Mouse (Mus musculus) small intestine, adult 2 months (tissue): Measurements from ENCODE around the gene G430095P16Rik. TPM values are rescaled to one million over a fixed set of nuclear protein-coding genes. Genes with fewer than 3 reads are reported as not detected.
A peak's percentile ranks its signal among the peaks of the same experiment; 100 is the strongest.

Source experiments
- H3K27ac ChIP-seq: fragments of 200-500 bp; 2 replicates; pipeline ENCODE4 v1.5.1; 2012; ENCODE audit warnings: low read depth, low read length, control low read depth, inconsistent platforms; ENCODE audit not compliant: insufficient read depth
- H3K27me3 ChIP-seq: fragments of 200-500 bp; 2 replicates; pipeline ENCODE4 v1.6.1; 2012; ENCODE audit warnings: mild to moderate bottlenecking, moderate library complexity, low read length, inconsistent platforms; ENCODE audit not compliant: control insufficient read depth, insufficient read depth
- H3K36me3 ChIP-seq: fragments of 200-500 bp; 2 replicates; pipeline ENCODE4 v1.6.1; 2012; ENCODE audit warnings: mild to moderate bottlenecking, low read length, control low read depth, inconsistent platforms; ENCODE audit not compliant: control insufficient read depth, insufficient read depth
- H3K4me1 ChIP-seq: fragments of 200-500 bp; 2 replicates; pipeline ENCODE4 v1.6.1; 2012; ENCODE audit warnings: low read length, inconsistent platforms, mixed read lengths; ENCODE audit not compliant: control insufficient read depth, insufficient read depth, insufficient read length
- H3K4me3 ChIP-seq: fragments of 200-500 bp; 2 replicates; pipeline ENCODE4 v1.5.1; 2012; ENCODE audit warnings: low read depth, mild to moderate bottlenecking, control low read depth, inconsistent platforms, low read length, moderate library complexity
- CTCF ChIP-seq: fragments of 200-500 bp; IDR thresholded peaks from 2 replicates; pipeline ENCODE4 v1.5.1; 2012; ENCODE audit warnings: low read depth, mild to moderate bottlenecking, control low read depth, inconsistent platforms, low read length, moderate library complexity, mixed read lengths; ENCODE audit not compliant: insufficient replicate concordance, insufficient read length; ENCODE audit errors: extremely low read depth
- POLR2A ChIP-seq: fragments of 200-500 bp; IDR thresholded peaks from 2 replicates; pipeline ENCODE4 v1.6.1; 2012; ENCODE audit warnings: low read depth, mild to moderate bottlenecking, control low read depth, inconsistent platforms, low read length, moderate library complexity
- WGBS: fragments of 180-500 bp; shearing (Covaris S2); methylation state at CpG from one replicate; pipeline ENCODE4 v1.1.7; 2018; 5-methylcytosine and 5-hydroxymethylcytosine counted together
- polyA plus RNA-seq: library from polyadenylated mRNA; depleted of rRNA; stranded (reverse); fragments of >200 nt; gene quantifications from 2 replicates; pipeline ENCODE4 v1.2.3, GENCODE M21; 2012

Gene G430095P16Rik
- polyA plus RNA-seq, 1 experiment: 0.30 TPM

DNA sequence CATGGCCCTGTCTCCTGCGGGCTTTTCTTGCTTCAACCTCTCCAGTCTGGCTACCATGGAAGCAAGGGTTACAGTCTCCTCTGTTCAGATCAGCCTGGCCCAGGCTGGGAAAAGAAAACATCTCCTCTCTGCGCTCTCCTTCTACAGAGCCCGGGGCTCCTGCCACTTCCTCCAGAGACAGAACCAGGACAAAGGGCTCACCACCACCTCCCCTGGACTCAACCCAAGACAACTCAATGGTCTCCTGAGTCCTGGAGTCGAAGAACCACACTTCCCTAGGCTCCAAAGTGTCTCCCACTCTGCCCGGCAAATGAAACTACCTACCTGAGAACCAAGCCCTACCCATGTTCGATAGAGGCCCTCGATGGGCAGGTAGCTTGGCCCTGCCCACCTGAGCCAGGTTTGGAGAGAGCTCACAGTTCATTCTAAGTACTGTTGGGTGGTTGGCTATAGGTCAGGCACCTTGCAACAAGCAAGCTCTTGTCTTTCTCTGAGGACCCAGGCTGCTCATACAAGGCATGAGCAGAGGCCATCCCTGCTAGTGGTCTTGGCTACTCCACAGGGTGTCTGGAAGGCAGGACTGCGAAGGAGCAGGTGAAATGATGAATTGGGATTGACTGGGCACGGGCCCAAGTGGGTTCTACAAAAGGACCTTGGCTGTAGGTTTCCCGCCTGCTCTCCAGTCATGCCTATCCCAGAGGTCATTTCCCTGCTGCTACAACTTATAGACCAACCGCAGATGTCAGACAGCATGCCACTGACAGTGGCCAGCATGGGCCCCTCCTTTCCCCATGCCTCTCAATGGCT is 8.8 kb downstream of the G430095P16Rik start:
- H3K27ac ChIP-seq: peak overlapping the region; percentile 23; the same call in 1 of the 2 replicates
- peaks cover 31% of the 10 kb centered on the region for H3K4me1 ChIP-seq
- H3K27me3 ChIP-seq: no peaks in the 10 kb centered on the region
- 20% methylated on average over 11 of the region's 11 CpGs for WGBS
- no peak overlapping the region for H3K4me3 ChIP-seq
- TF ChIP-seq POLR2A (no peak), CTCF (no peak)
- H3K36me3 ChIP-seq: peaks cover 3% of the 10 kb centered on the region; the same call in 1 of the 2 replicates

GRCm38 (mm10) chr8:84732545-84732944 is 9.7 kb downstream of the G430095P16Rik start:
- Histone ChIP-seq H3K4me1 (peaks cover 31% of the 10 kb centered on the region), H3K36me3 (no peaks in the 10 kb centered on the region; the same call in 1 of the 2 replicates), H3K4me3 (no peak overlapping the region), H3K27me3 (no peaks in the 10 kb centered on the region), H3K27ac (no peak overlapping the region)
- 41% methylated on average over 5 of the region's 5 CpGs for WGBS
- TF ChIP-seq POLR2A (no peak), CTCF (no peak)

GRCm38 (mm10) chr8:84732996-84733395 is 10.2 kb downstream of the G430095P16Rik start:
- Histone ChIP-seq H3K36me3 (no peaks in the 10 kb centered on the region), H3K4me3 (no peak overlapping the region), H3K27ac (no peak overlapping the region), H3K27me3 (no peaks in the 10 kb centered on the region), H3K4me1 (peaks cover 34% of the 10 kb centered on the region)
- no peak for TF ChIP-seq CTCF
- TF ChIP-seq POLR2A: no peak
- 66% methylated on average over 6 of the region's 6 CpGs for WGBS

DNA sequence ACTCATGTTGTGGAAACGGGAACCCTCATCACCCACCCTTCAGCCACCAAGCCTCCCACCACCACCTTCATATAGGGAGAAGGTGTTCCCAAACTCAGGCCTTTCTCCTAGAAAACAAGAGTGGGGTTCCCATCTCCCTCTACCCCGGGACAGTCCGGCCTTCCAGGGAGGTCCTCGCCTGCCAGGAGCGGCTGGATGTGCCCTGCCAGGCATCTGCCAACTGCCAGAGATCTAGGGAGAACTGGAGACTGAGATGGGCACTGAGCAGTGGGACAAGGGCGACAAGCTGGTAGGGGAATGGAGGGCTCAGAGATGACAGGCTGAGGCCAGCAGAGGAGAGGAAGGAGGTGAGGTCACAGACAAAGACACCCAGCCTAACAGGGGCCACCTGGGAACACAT is 11.2 kb downstream of the G430095P16Rik start:
- no peaks in the 10 kb centered on the region for H3K36me3 ChIP-seq
- no peak overlapping the region for H3K27ac ChIP-seq
- H3K27me3 ChIP-seq: no peaks in the 10 kb centered on the region
- WGBS: 92% methylated on average over 6 of the region's 6 CpGs
- TF ChIP-seq POLR2A (no peak), CTCF (no peak)
- no peak overlapping the region for H3K4me3 ChIP-seq
- peaks cover 34% of the 10 kb centered on the region for H3K4me1 ChIP-seq

- TF ChIP-seq CTCF (no peak), POLR2A (no peak)
- Histone ChIP-seq H3K27ac (no peak overlapping the region), H3K27me3 (no peaks in the 10 kb centered on the region), H3K36me3 (no peaks in the 10 kb centered on the region), H3K4me1 (peaks cover 34% of the 10 kb centered on the region), H3K4me3 (no peak overlapping the region)
- WGBS: 69% methylated on average over 2 of the region's 2 CpGs
These were observed 11.9 kb downstream of the G430095P16Rik start for GRCm38 (mm10) chr8:84734680-84735079.

- TF ChIP-seq CTCF: no peak
- no peak for TF ChIP-seq POLR2A
- Histone ChIP-seq H3K4me1 (peaks cover 27% of the 10 kb centered on the region), H3K27me3 (no peaks in the 10 kb centered on the region), H3K4me3 (no peak overlapping the region), H3K36me3 (no peaks in the 10 kb centered on the region), H3K27ac (no peak overlapping the region)
- WGBS: 71% methylated on average over 2 of the region's 2 CpGs
These were observed 12.8 kb downstream of the G430095P16Rik start for GRCm38 (mm10) chr8:84735597-84735996.

DNA sequence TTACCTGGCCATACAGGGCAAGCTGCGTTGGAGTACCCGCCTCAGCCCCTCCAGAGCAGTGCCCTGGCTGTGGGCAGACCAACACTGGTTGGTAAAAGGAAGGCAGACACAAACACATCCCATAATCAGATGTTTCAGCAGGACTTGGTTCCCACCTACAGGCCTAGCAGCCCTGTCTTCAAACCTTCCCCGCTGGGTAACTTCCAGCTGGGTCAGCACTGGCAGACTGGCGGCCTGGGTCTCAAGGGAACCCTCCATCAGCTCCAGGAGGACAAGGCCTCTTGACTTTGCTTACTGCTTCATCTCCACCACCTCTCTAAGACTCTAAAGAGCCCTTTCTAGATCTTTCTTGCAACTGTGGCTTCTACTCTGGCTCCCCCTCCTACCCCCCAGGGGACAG is 13.7 kb downstream of the G430095P16Rik start:
- Histone ChIP-seq H3K36me3 (no peaks in the 10 kb centered on the region), H3K27ac (no peak overlapping the region), H3K4me1 (peaks cover 19% of the 10 kb centered on the region), H3K27me3 (no peaks in the 10 kb centered on the region), H3K4me3 (no peak overlapping the region)
- WGBS: 89% methylated on average over 4 of the region's 4 CpGs
- TF ChIP-seq POLR2A (no peak), CTCF (no peak)
